Mouse (Mus musculus) layer of hippocampus, adult 8-10 months (tissue): ENCODE data around the gene Trove2. TPM values are rescaled to one million over a fixed set of nuclear protein-coding genes. Genes with fewer than 3 reads are reported as not detected.
"Not testable (repeated sequence)": the region's sequence is repeated elsewhere in the genome, so short reads cannot be mapped to it uniquely, and the experiment has no call there.

ENCODE experiments used
- DNase-seq, 2 experiments: peaks; one replicate each; pipeline ENCODE4 v3.0.0; 2022; ENCODE audit warnings: low spot score in 2 of 2
- total RNA-seq, 4 experiments: library from RNA; stranded (reverse); gene quantifications; 2 replicates each; pipeline ENCODE4 v1.2.4; 2022

Gene Trove2
- total RNA-seq, 4 experiments from 2014 or later, result 24.7 to 34.4 (median 29.5) TPM

- DNase-seq, result peak; percentile 80 to 83
These were observed 37.2 kb downstream of the Trove2 start for GRCm38 (mm10) chr1:143739361-143740350.

GRCm38 (mm10) chr1:143738811-143739210, 38.1 kb downstream of the Trove2 start:
- no peak for DNase-seq

GRCm38 (mm10) chr1:143733914-143734410, 42.9 kb downstream of the Trove2 start:
- no peak for DNase-seq

- no peak for DNase-seq
These were observed 45.2 kb downstream of the Trove2 start for GRCm38 (mm10) chr1:143731691-143732090.

- DNase-seq, result no peak
These were observed 46.0 kb downstream of the Trove2 start for GRCm38 (mm10) chr1:143730899-143731298.

- DNase-seq, result no peak
These were observed 49.0 kb downstream of the Trove2 start for GRCm38 (mm10) chr1:143727701-143728445.

GRCm38 (mm10) chr1:143724456-143725064, 52.3 kb downstream of the Trove2 start:
- no peak for DNase-seq

GRCm38 (mm10) chr1:143716038-143716437, 60.8 kb downstream of the Trove2 start, which contains the start of gene Glrx2:
Glrx2 (plus strand) TSS chr1:143716338.
- DNase-seq, result not testable (repeated sequence)

GRCm38 (mm10) chr1:143710627-143710976, 66.3 kb downstream of the Trove2 start:
- DNase-seq, result no peak

GRCm38 (mm10) chr1:143709966-143710626, 66.8 kb downstream of the Trove2 start:
- DNase-seq, result no peak

- no peak for DNase-seq
These were observed 68.5 kb downstream of the Trove2 start for GRCm38 (mm10) chr1:143708361-143708760.

GRCm38 (mm10) chr1:143707006-143707405, 69.9 kb downstream of the Trove2 start:
- no peak for DNase-seq

- DNase-seq, result peak; percentile 79 to 90
These were observed 74.1 kb downstream of the Trove2 start, which contains the start of gene Cdc73 for GRCm38 (mm10) chr1:143702741-143703262. Cdc73 (minus strand) TSS chr1:143702893.

- DNase-seq, result peak in 1 of 2 experiments; percentile 21
These were observed 74.6 kb downstream of the Trove2 start for GRCm38 (mm10) chr1:143702141-143702740.

- no peak for DNase-seq
These were observed 75.1 kb downstream of the Trove2 start for GRCm38 (mm10) chr1:143701736-143702135.

Other genes starting within 250 kb of the Trove2 start
- gene B3galt2, start 136.4 kb downstream of the Trove2 start, total RNA-seq, result 10 to 100 TPM; 14.3 to 22.5 (median 19.3) TPM
- gene Cdc73, start 74.2 kb downstream of the Trove2 start, total RNA-seq, result 10 to 100 TPM; 66.8 to 84.8 (median 78.5) TPM
- gene Glrx2, start 60.7 kb downstream of the Trove2 start, total RNA-seq, result 100 to 1,000 TPM; 102 to 128 (median 113) TPM
- gene Uchl5, start 204 bp upstream of the Trove2 start, total RNA-seq, result 10 to 100 TPM; 34.3 to 40.0 (median 36.7) TPM
- 10 to 100 TPM; 41.4 to 53.2 (median 46.8) TPM for gene Rgs2, start 227.1 kb upstream of the Trove2 start, total RNA-seq